Mouse (Mus musculus) spleen, adult 18-20 months (tissue): ENCODE data around the gene Fem1b.
"Not testable (repeated sequence)": the region's sequence is repeated elsewhere in the genome, so short reads cannot be mapped to it uniquely, and the experiment has no call there.

Experiments used
- DNase-seq, 2 experiments: peaks; one replicate each; pipeline ENCODE4 v3.0.0; 2022; ENCODE audit warnings: mixed read lengths in 2 of 2

Gene Fem1b

DNA sequence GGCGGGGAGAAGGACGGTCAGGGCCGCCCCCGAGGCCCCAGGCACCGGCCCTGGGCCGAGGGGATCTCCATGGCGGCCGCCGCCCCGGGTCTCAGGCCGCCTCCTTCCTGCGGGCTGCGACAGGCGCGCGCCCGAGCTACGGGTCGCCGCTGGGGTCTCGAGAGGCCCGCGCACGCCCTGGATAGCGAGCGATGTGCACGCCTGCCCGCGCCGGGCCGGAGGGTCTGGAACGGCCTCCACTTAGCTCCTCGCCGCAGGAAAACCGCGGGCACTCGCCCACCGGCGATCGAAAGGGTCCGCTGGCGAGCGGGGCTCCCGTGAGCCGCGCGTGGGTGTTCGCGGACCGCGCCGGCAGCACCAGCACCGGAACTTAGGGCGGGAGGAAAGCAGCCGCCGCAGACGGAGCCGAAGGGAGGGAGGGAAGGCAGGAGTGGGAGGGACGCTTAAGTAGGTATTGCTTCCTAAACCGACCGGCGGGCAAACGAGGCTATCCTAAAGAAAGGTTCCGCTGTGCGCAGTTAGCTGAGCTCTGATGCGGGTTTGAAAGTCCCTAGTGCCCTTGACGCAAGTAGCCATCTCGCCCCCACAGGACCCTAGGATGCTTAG is at the start of gene Fem1b:
TSS of gene Fem1b (minus strand) at position 419 of the 606 bp plus-strand sequence.
- peak; percentile 82 to 86 for DNase-seq

DNA sequence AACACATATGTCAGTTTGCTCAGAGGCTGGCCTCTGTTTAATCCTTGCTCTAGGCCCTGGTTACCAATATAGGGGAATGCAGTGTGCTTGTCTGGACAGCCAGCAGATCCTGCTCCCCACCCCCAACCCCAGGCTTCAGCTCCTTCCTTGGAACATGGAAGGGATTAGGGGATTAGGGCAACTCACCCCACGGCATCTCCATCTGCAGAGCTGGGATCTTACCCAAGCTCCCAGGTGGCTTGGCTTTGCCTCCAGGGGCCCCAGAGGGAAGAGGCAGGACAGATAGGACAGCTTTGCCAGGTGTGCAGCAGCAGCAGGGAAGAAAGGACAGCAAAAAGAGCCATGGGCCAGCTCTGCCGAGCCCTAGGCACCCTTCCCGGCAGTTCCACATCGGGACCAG is 49.1 kb upstream of the Fem1b start:
- no peak for DNase-seq

DNA sequence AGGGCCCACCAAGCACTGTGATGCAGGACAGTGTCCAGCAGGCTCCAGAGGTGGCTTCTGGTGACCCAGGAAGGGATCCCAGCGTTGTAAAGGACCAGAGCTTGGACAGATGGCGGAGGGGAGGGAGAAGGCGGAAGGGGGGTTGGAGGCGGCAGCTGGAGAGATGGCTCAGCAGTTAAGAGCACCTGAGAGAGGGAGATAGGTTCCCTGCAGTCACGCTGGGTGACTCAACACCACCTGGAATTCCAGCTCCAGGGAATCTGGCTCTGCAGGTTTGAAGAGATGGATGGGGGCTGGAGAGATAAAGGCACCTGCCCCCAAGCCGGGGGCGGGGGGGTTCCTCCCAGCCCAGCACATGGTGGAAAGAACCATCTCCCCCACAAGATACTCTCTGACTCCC is 48.4 kb upstream of the Fem1b start:
- DNase-seq = not testable (repeated sequence)

DNA sequence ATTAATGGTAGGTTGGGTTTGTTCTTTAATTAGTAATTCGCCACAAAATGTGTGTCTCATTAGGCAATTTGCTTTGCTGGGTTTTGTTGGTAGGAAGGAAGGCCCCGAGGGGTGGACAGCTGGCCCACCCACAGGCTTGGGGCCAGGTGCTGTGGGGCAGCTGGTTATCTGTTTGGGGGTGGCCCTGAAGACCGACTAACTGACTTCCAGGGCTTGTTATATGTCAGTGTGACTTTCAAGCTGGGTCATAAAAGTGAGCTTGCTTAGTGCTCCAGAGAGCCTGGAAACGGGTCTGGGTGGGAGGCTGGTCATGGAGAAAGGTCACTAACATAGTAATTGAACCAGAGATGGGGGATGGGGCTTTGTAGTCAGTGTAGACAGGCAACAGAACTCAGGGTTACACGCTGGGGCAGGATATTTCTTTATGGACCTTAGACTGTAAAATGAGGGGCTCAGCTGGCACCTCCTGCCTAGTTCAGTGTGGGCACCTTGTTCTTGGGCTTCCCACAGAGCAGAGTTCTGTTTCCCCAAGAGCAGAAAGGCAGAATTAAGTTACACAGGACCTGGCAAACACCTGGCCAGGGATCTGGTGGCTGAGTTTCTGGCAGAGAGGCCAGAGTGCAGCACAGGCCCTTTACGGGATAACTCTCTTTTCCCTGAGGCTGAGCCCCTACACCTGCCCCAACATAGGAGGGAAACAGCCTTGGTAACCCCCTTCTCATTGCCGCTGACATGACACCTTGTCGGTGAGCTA is 46.7 kb upstream of the Fem1b start:
- no peak for DNase-seq

DNA sequence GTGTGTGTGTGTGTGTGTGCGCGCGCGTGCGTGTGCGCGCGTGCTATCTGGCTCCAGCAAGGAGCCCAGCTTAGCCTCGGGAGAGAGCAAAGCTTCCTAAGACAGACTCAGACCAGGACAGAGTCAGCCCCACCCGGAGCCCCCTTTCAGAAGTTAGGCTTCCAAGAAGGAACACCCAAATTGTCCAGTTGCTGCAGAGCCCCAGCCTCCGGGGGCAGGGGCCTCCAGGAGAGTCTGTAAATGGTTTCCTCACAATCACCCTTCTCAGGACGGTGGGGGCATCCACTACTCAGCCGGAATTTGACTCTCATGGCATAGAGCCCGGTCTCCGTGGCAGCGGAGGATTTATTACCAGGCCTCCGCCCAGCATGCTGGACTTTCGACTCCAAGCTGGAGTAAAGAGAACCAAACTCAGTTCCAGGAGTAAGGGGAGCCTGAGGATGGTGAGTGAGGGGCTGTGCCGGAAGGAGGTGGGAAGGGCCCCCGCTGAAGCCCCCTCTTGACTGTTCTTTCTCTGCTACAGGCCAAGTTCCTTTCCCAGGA is 46.1 kb upstream of the Fem1b start, which contains the start of gene Calml4:
TSS of gene Calml4 (plus strand) at position 362 of the 543 bp plus-strand sequence.
- DNase-seq = no peak

DNA sequence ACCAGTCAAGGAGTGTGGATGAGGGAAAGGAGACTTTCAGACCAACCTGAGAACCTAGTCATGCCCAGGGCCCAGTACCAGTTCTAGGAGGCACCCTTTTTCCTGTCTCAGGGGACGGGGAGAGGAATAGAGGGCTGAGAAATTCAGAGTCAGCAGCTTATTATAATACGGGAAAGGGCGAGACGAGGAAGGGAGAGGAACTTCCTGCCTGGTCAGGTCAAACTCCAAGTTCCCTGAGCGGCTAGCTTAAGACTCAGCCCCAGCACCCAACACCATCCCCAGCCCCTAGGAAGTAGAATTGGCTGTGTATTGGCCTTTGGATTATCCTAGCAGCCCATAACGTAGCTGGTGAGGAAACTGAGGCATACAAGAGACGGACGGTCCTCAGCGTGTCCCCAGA is 45.5 kb upstream of the Fem1b start:
- DNase-seq = no peak

DNA sequence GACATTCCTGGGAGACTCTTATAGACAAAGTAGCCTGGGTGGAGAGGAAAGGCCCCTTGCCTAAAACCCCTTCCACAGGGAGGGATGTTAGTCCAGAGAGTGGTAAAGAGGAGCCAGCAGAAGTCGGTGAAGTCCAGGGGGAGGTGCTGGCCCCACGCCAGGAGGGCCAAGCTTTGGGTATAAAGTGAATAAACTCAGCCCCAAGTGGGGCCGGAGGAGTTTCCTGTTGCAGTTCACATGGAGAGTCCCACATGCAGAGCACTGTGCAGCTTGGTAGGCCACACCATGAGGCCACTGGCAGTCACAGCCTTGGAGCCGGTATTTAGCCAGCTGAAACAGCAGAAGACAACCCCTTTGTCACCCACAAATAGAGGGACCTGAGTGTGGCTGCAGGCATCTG is 42.7 kb upstream of the Fem1b start:
- DNase-seq = no peak

DNA sequence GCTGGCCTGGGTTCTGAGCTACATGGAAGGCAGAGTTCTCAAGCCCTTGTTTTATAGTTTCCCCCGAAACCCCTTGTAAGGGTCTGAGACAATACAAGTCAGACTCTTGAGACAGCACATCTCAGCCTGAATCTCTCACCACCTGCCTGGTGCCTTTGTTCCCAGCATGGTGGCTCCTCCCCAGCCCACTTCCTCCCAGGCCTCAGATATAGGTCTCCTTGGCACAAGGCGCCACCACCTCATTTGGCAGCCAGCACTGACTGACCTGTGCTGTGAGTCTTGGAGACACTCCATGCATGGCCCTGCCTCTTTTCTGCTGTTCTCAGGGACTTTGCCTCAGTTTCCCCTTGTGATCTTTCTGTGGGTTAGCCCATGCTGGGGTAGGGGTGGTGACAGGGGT is 39.8 kb upstream of the Fem1b start:
- DNase-seq = no peak

DNA sequence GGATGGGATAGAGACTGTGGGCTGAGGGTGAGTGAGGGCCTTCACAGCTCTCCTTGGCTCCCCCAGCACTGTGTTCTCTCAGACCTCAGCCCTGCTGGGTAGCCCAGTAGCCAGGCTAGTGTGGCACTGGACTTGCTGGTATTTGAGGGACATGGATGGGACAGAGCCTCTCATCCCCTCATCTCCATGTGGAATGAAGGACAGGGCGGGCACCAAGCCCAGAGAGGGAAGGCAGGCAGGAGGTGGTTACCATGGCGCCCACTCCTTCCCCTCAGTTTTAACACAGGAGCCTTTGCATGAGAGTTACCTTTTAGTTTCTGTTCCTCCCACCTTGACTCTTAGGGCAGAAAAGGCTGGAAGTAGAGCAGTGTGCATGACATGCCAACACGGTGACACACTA is 36.9 kb upstream of the Fem1b start:
- no peak for DNase-seq

DNA sequence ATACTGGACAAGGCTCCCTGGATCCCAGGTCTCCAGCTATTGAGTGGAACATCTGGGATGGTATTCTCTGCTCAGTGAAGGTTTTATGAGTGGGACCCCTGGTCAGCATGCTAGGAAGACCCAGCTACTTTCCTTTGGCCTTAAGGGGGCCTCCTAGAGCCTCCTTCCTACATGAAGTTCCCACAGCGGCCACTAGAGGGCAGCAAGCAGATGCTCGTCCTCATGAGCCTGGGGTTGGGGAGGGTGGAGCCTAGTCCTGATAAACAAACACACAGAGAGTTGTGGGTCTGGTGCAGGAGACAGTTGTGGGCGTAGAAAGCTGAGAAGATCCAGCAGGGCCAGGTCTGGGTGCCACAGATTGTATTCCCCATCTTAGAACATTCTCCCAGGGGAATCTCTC is 36.0 kb upstream of the Fem1b start:
- peak; percentile 58 to 84 for DNase-seq

DNA sequence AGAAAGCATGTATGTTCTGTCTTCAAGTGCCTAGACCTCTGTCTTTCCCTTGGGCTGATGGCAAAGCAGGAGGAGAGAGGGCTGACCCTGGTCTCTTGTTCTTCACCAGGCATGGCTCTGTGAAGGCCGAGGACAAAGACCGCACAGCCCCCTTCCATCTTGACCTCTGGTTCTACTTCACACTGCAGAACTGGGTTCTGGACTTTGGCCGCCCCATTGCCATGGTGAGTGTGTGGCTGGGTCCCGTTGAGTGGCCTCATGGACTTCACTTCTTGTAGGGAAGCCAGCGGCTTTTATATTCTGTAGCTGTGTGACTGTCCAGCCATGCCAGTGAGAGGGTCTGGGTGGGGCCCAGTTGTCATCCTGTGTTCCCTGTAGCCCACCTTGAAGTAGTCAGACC is 32.7 kb upstream of the Fem1b start:
- DNase-seq = no peak

DNA sequence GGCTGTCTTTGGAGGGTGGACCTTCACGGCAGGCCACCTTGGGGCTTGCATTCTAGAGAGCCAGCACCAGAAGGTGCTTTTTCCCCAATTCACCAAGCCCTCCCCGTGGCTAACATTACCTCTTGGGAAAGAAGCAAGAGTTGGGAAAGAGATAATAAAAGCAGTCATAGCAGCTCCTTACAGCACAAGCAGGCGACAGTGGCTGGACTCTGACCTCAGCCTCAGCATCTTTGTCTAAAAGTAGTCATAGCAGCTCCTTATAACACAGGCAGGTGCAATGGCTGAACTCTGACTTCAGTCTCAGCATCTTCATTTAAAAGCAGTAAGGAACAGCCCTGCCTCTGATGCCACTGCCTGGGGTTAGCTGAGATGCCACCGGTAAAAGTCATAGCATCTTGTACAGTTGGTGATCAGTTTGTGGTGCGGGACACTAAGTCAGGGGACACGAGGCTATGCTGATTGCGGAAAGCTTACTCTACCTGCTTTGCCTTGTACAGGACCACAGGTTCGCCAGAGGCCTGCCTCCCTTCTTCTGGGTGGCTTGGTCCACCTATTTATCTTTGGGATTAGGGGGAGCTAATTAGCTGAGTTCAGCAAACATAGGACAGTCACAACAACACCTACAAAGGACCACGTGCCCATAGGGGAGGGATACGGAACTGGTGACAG is 31.8 kb upstream of the Fem1b start:
- no peak for DNase-seq

DNA sequence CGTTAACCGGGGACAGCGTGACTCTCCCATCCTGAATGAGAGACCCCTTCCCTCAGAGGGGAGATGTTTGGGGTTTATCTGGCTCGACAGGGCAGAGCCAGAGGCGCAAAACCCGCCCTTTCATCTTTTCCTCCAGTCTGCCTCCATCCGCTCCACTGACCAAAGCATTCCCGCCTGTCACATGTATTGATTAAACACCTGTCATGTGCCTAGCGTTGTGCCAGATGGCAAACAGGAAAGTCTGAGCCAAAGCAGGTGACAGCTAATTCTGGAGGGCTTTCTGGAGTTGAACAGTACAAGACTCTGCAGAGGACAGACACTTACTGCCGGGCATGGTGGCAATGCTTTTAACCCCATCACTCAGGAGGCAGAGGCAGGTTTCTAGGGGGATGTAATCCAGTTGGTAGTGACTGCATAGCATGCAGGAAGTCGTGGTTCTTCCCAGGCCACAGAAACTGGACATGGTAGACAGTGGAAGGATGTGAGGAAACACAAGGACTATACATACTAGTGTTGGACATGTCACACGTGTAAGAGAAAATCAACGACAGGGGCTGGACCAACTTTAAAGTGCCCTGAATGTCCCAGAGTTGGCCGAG is 27.5 kb upstream of the Fem1b start:
- DNase-seq = no peak

DNA sequence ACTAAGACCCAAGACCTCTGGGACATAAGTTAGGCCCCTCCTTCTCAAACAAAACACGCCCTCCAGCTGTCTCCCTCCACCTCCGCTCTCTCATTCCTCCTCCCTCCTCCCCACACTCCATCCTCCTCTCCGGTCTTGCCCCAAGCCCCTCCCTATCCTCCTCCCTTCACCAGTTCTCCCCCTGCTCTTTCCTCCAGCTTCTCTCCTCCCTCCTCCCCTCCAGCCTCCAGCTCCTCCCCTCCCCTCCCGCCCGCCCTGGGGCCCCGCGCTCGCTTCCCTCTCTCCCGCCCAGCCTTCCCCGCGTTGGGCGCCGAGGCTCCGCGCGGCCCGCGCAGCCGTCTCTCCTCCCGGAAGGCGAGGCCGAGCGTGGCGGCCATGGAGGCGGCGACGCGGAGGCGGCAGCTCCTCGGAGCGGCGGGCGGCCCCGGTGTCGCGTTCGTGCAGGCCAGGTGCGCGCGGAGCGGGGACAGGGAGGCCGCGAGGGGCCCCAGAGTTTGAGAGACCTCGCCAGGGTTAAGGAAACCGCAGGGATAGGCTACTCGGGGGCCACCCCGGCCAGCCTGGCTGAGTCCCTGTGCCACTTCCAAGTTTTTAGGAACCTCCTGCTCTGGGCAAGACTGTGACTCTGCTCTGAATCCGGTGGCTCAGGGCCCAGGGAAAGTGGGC is 26.9 kb upstream of the Fem1b start, which contains the start of gene Cln6:
TSS of gene Cln6 (plus strand) at position 280 of the 666 bp plus-strand sequence.
- DNase-seq = peak; percentile 41 to 52

DNA sequence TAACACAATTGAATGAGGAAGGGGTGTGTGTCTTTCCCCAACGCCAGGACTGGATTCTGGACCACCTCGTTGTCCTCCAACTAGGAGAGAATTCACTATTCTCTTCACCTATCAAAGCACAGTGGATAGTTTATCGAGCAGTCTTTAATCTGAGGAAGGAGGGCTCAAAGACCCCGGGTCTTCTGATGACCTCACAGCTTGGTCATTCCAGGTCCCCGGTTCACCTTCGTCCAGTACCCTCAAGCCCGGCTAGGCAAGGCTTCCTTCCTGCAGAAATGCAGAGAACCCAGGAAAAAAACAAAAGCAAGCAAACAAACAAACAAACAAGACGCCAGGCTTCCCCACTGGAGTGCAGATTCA is 26.4 kb upstream of the Fem1b start:
- DNase-seq = no peak

DNA sequence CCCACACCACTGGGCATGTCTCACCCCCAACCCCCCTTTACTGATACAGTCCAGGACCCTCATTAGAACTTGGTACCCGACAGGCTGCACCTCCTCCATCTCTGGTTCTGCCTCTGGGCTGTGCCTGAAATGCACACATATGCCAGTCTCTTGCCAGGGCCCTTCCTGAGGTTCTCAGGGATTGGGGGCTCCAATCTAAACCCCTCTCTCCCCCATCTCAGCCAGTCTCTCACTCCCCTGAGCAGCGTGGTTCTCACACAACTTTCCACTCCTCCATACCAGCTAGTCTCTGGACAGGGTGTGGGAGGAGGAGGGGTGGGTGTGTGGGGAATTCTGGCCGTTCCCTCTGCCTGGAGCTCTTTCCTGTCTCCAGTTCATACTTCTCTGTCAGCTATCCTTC is 25.9 kb upstream of the Fem1b start:
- DNase-seq = no peak

DNA sequence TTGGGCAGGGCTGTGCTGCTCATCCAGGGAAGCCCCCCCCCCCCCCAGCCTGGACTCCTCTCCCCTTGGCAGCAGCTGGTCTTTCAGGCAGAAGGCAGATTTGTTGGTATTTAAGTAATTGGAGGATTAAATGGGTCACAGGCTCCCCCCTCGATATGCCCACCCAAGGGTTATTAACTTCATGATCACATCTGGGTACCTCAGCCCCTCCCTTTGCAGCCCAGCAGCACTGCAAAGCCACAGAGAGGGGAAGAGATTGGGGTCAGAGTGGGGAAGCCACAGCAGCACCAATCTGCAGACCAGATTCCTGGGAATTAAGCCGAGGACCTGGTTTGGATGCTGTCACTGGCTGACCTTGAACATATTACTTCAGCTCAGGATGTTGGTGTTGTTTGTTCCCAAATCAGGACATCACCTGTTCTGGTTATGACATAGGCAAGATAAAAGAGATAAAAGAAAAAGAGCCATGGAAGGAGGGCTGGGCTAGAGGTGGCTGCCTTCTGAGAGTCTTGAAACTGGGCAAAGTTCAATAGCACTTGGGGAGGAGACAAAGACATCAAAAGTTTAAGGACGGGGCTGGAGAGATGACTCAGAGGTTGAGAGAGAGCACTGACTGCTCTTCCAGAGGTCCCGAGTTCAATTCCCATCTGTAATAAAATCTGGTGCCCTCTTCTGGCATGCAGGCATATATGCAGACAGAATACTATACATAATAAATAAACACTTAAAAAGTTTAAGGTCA is 24.1 kb upstream of the Fem1b start:
- DNase-seq = no peak

DNA sequence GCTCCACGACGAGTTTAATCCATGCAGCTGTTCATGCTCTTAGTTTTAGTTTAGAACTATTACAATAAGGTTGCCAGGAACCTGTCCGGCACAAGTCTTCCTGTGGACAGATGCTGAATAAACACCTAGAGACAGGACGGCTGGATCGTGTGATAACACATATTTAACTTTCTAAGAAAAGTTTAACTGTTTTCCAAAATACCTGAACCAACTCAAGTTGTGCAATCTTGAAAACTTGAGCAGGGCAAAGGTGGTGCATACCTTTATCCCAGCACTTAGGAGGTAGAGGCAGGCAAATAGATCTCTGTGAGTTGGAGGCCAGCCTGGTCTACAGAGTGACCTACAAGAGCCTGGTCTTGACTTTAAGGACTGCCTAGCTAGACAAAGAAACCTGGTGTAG is 23.2 kb upstream of the Fem1b start:
- no peak for DNase-seq

DNA sequence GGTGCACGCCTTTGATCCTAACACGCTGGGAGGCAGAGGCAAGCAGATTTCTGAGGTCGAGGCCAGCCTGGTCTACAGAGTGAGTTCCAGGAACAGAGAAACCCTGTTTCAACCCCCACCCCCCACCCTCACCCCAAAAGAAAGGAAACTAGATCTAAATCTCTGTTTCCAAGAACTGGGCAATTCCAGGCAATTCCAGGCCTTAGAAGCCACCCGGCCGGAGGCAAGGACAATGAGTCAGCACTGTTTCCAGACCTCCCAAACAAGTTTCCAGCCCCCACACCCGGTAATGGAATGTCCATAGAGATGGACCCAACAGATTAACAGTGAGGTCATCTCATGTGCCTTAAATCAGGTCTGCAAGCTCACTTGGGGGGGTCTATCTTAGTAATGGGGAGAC is 18.1 kb upstream of the Fem1b start:
- no peak for DNase-seq

DNA sequence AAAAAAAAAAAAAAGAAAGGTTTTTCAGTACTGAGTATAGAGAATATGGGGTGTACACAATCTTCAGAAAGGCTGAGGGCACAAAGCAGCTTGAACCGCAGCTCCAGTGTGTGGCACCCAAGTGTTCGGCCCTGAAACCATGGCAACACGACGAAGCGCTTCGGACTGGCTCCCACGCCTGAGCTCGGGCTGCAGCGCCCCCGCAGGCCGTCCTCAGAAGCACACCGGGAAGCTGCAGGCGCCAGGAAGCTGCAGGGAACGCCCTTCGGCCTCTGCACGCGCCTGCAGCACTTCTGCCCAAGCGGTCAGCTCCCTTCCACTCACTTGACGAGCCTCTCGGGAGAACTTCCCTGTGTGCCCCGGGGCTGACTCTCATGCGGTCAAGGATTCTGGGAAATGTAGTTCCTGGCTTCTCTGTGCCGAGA is 16.9 kb upstream of the Fem1b start:
- peak; percentile 82 to 88 for DNase-seq

DNA sequence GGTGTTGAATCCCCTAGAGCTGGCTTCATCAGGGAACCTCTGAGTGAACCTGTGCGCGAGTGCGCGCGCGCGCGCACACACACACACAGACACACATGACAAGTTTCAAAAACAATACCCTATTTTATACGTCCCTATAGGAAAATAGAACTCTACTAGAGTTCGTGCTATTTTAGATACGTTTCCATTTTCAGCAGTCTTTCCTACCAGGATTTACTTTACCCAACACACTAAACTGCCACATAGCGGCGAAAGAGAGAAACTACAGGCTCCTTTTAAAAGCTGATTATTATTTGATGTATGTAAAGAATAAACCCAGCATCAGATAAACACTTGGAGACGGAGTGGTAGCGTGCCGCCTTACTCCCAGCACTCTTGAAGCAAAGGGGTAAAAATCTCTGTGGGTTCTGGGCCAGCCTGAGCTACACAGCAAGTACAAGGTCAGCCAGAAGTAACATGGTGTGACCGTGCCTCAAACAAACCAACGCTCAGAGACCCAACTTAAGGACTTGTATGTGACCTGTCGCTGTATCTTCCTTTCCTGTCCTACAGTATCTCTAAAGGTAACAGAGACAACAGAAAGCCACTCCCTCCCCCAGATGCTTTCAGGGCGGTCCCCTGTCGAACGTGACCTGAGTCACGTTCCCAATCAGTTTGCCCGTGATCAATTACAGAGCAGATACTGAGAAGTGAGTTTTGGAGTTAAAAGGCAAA is 16.4 kb upstream of the Fem1b start:
- no peak for DNase-seq
